Mouse (Mus musculus) thymus, adult 18-20 months (tissue): ENCODE measurements around the gene Tmsb15a.
"Not testable (repeated sequence)": the region's sequence is repeated elsewhere in the genome, so short reads cannot be mapped to it uniquely, and the experiment has no call there.

Experiments
- DNase-seq, 2 experiments: peaks; one replicate each; pipeline ENCODE4 v3.0.0; 2022; ENCODE audit warnings: mixed read lengths in 2 of 2

Gene Tmsb15a

GRCm38 (mm10) chrX:135725161-135725560 lies at the start of gene Tmsb15a:
Gene Tmsb15a, minus strand, starts transcription at chrX:135725261.
- DNase-seq = no peak

DNA sequence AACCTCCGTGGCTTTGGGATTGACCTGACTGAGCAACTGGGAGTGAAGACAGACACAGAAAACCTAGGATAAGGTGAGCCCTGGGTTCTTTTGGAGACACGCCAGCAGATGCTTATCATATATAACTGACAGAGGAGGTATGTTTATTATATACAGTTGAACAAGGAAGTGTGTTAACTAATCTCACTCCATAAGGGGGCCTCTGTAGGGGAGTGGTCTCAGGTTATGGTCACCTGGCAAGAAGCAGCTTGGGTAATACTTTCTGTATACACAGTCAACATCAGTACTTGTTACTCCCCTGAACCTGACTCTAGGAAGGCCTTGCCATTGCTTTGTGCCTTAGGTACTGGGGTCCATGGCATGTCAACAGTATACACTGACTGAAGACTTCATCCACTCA lies 43.5 kb upstream of the Tmsb15a start:
- DNase-seq = no peak

DNA sequence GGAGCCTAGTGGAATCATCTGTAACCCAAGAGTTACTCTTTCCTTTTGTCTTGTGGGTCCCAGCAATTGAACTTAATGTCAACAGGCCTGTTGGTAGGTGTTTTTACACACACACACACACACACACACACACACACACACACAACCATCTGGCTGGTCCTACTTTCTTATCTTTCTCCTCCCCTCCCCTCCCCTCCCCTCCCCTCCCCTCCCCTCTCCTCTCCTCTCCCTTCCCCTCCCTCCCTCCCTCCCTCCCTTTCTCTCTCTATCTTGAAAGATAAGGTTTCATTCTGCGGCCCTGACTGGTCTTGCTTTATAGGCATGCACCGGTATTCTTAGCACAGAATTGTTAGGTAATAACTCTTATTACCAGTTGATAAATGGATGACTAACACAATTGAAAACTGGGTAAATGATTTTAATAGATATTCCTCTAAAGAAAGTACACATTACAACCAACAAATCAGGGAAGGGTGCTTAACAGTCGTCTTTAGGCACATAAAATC lies 43.0 kb upstream of the Tmsb15a start:
- no peak for DNase-seq

DNA sequence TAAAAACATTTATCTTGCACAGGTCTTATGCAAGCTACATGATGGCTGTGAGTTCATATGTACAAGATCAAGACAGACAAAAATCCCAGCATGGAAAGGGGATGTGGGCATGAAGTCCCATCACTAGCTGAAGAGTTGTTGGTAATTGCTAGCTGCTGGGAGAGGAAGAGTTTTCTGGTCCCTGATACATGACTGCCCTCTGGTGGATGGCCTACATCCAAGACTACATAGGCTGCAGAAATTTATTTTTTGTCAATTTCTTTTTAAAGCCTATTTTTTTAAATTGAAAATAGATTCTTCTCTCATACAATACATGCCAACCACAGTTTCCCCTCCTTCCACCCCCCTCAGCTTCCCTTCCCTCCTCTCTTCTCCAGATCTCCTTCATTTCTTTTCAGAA lies 36.6 kb upstream of the Tmsb15a start:
- no peak for DNase-seq

DNA sequence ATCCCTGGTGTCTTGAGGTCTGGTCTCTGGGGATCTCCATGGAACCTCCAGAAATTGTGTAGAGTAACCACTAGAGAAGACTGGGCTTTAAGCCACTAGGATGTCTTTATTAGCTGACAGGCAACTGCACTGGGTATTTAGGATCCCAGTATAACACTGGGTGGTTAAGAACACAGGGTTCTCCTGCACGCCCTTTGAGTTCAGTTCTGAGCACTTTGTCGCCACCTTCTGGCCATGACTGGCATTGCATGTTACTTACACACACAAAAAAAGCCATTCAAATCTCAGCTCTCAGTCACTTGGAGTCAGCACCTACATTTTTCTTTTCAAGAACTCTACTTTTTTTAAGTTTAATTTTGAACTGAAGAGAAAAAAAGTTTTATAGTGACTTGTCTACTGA lies 27.8 kb upstream of the Tmsb15a start:
- DNase-seq = peak; percentile 9 to 28

- DNase-seq = not testable (repeated sequence)
Observed at GRCm38 (mm10) chrX:135745376-135745775, 20.3 kb upstream of the Tmsb15a start.

DNA sequence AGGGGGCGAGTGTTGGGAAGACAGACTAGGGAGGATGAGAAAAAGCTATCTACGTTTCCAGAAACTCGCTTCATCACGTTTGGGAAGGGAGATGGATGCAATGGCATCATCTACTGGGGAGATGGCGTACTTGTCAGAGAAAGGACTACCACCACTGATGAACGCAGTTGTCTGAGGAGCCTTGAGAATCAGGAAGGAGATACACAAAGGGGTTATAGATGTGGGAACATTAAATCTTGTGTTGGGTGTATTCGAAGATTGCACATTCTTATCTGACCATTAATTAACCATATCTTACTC lies 17.9 kb upstream of the Tmsb15a start:
- DNase-seq = no peak

GRCm38 (mm10) chrX:135742304-135743055 lies 17.4 kb upstream of the Tmsb15a start, which contains the start of the genes Armcx5 and Gprasp1:
Gene Armcx5, plus strand, starts transcription at chrX:135742733.
Gene Gprasp1, plus strand, starts transcription at chrX:135742733.
- DNase-seq = peak; percentile 69 to 82

DNA sequence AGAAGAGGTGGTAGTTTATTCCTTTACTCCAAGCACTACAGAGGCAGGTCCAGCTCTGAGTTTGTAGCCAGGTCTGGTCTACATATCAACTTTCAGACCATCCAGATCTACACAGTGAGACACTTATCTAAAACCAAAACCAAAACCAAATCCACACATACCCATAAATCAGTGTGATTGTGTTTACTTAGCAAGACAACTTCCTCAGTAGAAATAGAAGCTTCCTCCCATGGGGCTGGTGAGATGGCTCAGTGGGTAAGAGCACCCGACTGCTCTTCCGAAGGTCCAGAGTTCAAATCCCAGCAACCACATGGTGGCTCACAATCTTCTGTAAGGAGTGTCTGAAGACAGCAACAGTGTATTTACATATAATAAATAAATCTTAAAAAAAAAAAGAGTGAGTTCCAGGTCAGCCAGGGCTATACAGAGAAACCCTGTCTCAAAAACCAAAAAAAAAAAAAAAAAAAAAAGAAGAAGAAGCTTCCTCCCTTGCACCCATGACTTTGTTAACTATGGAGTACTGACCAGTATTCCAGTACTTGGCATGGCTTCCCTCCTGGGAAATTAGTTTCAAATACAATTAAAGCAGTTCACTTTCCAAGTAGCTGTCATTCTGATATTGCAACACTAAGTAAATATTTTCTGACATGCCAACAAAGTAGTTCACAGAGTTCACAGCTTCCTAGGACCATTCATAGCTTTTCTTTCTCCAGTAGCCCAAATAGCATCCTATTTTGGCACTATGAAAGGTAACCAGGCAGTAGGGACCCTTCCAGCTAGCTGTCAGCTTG lies 13.9 kb upstream of the Tmsb15a start:
- no peak for DNase-seq

DNA sequence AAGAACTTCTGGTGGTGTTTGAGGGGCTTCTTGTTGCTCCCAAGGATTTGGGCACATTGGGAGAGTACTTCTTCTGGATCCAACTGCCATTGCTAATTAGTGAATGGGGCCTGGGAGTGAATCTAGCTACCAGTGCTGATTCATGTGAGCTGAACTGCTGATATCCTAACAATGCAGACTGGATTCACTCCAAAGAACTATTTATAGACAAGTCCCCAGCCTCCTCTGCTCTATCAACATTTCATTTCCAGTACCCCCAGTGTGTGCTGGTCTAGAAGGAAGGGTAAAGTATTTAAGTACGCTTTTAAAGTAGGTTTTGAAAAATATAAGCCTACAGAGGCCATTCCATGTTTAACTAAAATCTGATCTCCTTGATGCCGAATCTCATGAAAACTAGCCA lies 12.2 kb downstream of the Tmsb15a start:
- DNase-seq = no peak

DNA sequence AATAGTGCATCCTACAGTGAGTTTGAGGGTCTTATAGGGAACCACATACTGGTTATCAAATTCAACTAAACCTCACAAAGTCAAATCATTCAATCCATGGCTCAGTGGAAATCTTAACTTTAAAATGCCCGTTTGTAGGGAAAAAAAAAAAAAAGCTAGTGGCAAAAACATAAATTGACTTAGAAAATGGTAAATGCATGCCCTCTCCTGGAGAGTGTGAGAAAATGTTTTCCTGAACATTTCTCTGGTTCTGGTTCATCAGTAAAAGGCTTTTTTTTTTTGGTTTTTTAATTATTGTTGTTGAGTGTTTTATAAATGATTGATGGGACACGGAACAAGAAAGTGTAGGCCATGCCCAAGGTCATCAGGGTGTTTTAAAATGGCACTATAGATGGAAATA lies 20.7 kb downstream of the Tmsb15a start:
- DNase-seq = no peak

- no peak for DNase-seq
Observed at GRCm38 (mm10) chrX:135703111-135703510, 21.9 kb downstream of the Tmsb15a start.

DNA sequence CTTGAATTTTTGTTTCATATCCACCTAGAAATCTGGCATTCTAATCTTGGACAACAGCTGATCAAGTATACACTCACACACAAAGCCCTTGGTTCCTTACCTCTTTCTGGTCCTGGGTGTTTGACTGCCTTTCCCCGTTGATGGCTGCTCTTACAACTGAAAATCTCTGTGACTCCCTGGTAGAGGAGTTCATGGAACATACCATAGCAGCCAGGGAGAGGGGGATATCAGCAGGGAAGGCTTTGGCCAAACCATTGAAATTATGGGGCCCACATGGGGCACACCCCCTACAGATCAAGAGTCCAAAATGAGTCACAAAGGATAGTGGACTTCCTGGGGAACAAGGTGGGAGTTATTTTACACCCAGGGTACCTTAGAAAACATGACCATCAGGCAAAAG lies 31.4 kb downstream of the Tmsb15a start, which contains the start of gene Tcp11x2:
TSS of gene Tcp11x2 (minus strand) at position 158 of the 400 bp plus-strand sequence.
- no peak for DNase-seq

- DNase-seq = no peak
Observed at GRCm38 (mm10) chrX:135687802-135688201, 37.3 kb downstream of the Tmsb15a start.

- DNase-seq = no peak
Observed at GRCm38 (mm10) chrX:135681858-135682257, 43.2 kb downstream of the Tmsb15a start.
